Mouse (Mus musculus) layer of hippocampus, postnatal 25 days (tissue): Measurements from ENCODE around the gene Zfp626. TPM values are rescaled to one million over a fixed set of nuclear protein-coding genes. Genes with fewer than 3 reads are reported as not detected.
"Not testable (repeated sequence)": the region's sequence is repeated elsewhere in the genome, so short reads cannot be mapped to it uniquely, and the experiment has no call there.

Source experiments
- DNase-seq, 2 experiments: peaks; one replicate each; pipeline ENCODE4 v3.0.0; 2022; ENCODE audit warnings: mixed read lengths in 2 of 2, low spot score in 1 of 2; ENCODE audit errors: extremely low spot score in 1 of 2
- total RNA-seq, 2 experiments: library from RNA; stranded (reverse); gene quantifications; 2 replicates each; pipeline ENCODE4 v1.2.3; 2021

The Zfp626 gene
- total RNA-seq, result 1 to 10 TPM; 8.9 to 9.0 TPM

DNA sequence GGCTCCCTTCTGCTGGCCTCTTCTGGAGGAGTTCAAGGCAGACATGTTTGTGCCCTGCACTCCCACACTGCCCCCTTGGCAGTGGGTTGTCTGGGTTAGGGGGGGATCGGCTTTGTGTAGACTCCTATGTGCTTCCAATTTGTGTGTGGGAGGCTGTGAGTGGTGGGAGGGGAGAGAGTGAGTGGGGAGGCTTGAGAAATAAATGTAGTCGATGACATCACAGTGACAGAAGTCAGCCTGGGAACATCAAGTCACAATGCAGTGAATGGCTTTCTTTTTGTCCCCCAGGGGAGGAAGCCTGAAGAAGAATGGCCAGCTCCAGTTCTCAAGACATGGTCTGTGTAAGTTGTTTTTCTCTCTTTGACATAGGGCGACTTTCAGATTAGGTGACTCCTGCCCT, at the start of gene Zfp626:
TSS of gene Zfp626 (plus strand) at position 301 of the 400 bp plus-strand sequence.
- not testable (repeated sequence) for DNase-seq

- DNase-seq, result no peak
These were observed 41.7 kb upstream of the Zfp626 start for GRCm38 (mm10) chr7:27765176-27765886.

GRCm38 (mm10) chr7:27789306-27789705, 17.7 kb upstream of the Zfp626 start:
- no peak for DNase-seq

DNA sequence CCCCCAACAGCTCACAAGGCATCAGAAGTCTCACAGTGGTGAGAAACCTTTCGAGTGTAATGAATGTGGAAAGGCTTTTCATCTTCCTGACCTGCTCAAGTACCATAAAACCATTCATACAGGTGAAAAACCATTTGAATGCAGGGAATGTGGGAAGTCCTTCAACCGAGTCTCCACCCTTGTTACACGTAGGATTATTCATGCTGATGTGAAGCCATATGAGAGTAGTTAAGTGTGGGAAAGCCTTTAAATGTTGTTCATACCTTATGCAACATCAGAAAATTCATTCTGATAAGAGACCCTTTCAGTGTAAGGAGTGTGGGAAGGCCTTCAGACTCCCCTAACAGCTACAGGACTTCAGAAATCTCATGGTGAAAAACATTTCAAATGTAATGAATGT, 13.1 kb upstream of the Zfp626 start:
- DNase-seq, result not testable (repeated sequence)

DNA sequence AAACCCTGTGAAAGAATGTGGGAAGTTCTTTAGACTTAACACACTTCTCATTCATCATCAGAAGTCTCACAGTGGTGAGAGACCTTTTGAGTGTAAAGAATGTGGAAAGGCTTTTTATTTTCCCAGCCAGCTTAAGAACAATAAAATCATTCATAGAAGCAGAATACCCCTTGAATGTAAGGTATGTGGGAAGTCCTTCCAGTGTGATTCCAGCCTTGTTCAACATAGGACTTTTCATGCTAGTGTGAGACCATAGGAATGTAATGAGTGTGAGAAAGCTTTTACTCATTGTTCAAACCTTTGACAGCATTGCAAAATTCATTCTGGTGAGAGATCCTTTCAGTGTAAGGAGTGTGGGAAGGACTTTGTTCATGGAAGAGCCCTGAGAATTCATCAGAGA, 12.4 kb upstream of the Zfp626 start:
- no peak for DNase-seq

DNA sequence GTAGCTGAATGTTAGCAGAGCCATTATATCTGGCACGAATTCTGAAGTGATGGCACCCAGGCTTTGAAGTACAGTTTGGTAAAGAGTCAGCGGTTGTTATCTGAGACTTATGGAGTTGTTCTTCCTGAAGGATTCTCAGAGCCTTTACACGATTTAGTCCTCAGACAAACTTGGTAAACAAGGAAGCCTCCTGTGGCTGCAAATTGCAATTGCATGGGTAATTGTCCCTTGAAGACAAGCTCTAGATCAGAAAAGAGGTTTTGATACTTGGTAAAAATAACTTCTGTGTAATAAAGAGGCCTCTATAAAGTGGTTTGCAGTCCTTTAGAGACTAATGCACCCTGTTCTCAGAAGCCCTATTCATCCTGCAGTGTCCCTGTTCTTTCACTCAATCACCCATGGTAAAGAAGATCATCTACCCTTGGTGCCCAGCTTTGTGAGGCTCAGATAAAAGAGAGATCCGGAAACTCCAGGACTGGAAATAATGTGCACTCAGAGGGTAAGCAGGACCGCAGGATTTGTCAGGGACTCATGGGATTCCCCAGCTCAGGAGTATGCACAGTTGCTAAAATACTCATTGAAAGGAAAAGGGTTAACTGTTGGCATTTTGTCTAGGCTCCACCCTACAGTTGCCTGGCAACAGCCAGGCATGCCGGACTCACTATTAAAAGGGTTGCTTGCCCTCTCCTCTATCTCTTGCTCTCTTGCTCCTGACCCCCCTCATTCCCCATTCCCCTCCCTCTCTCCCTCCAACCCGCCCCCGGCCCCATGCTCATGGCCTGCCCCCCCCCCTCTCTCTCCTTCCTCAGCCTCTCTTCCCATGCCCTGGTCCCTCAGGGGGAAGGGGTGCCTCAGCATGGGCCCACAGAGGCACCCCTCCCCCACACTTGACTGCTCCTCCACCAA, 8.8 kb upstream of the Zfp626 start:
- no peak for DNase-seq

DNA sequence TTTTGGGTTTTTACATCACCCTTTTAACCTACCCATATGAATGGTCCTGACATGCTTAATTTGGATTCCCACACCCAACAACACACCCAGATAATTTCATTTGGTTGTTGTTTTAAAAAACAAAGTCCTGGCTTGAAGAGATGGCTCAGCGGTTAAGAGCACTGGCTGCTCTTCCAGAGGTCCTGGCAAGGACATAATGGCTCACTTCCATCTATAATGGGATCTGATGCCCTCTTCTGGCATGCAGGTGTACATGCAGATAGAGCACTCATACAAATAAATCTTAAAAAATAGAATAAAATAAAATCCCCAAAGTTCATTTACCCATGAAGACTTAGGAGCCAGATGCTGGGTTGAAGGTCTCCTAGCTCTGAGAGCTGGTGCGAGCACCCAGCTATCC, 5.9 kb upstream of the Zfp626 start:
- no peak for DNase-seq

GRCm38 (mm10) chr7:27802986-27803385, 4.0 kb upstream of the Zfp626 start:
- DNase-seq, result no peak

GRCm38 (mm10) chr7:27804297-27805030, 2.5 kb upstream of the Zfp626 start:
- peak; percentile 57 to 75 for DNase-seq

DNA sequence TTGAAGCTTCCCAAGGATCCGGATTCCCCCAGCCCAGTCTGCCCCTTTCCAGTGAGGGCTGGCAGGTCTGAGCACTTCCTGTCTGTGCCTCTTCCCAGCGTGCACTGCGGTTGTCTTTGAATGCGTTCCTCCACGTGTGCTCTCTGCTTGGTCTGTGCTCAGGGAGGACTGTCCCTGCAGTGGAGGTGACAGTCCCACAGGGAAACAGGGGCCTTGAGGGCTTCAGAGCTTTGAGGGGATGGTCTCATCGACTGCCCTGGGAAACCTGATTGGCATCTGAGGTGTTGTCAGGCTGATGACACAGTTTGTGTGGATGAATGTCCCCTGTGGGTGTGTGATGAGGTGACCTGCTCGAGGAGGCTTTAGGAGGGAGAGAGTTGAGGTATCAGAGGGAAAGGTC, 309 bp downstream of the Zfp626 start:
- not testable (repeated sequence) for DNase-seq

- no peak for DNase-seq
These were observed 11.6 kb downstream of the Zfp626 start for GRCm38 (mm10) chr7:27818526-27819110.

DNA sequence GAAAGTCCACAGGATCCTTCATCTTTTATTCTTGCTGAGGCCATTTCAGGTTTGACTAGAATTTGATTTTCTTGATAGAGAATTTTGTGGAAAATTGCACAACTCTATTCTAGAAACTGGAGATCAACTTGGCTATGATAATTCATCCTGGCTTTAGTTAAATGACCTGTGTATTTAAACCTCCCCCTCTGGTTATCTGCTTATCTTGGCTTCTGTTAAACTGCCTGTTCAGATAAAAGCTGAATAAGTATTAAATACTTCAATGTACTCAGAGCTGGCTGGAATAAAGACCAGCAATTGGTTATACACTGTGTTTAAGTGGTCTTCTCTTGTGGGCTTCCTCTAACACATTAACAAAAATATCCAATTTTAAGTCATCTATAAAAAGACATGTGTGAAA, 15.6 kb downstream of the Zfp626 start:
- DNase-seq, result no peak

- DNase-seq, result no peak
These were observed 27.1 kb downstream of the Zfp626 start for GRCm38 (mm10) chr7:27834131-27834530.

DNA sequence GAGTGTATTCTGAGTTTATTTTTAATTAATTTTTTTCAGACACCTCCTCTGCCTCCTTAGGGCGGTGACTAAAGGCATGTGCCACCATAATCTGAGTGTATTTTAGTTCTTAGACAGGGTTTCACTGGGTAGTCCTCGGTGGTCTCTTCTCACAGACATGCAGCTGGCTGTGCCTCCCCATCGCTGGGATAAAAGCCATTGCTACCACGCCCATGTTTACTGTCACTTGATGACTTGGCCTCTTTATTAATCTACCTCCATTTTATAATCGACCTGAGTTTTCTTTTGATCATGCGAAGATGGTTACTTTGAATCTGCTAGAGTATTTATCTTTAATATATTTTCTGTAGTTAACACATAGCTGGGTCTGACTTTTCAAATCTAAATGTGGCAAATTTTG, 30.9 kb downstream of the Zfp626 start:
- DNase-seq, result no peak

DNA sequence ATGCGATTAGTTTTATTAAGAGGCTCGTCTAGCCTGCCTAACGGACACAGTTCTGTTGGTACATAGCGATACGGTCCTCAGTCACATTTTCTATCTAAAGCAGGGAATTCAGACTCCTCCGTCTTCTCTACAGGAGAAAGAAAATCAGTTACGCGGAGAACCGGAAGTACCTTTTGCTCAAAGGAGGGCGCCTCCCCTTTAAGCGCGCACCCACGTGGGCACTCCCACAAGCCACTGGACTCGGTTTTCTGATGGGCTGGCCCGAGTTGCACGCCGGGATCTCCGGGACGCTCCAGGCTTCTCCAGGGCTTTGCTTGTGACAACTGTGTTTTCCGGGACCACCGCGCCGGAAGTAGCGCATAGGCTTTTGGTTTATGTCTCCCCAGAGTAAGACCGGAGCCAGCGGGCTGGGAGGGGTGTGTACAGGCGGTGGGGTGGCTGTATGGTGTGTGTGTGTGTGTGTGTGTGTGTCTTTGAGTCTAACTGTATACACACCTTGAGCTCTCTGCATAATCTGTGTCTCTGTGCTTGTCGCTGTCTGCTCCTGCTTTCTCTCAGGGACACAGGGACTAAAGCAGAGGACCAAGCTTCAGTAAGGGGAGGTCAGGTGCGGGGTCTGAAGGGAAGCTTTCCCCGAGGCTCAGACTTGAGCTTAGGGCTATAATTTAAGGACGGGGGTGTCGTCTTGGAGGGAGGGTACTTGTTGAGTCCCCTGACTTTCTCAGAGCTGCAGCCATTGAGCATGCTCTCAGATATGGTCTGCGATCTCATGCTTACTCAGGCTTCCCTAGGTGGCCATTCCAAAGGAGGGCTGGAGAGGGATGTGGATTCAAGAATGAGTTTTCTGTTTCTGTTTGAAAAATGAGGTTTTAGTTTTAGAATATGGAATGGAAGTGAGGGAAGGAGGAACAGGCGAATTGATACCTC, 31.6 kb downstream of the Zfp626 start, which contains the start of gene Zfp59:
TSS of gene Zfp59 (plus strand) at position 285 of the 927 bp plus-strand sequence.
- DNase-seq, result peak; percentile 67

DNA sequence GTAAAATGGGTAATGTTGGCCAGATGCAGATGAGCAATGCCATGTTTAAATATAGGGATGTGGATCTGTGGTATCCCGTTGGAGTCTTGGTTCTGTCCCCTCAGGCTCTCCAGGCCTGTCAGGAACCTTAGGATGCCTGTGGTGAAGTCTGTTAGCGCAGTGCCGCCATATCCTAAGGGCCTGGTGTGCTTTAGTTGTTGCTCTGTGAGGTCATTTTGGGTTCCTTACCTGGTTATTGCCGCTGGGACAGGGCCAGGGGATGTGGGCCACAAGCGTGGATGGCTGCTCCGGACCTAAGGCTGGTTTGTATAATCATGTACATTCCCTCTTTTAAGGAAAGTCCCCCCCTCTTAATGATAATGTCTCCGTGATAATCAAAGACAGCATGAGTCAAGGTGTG, 32.6 kb downstream of the Zfp626 start:
- no peak for DNase-seq

GRCm38 (mm10) chr7:27840104-27840503, 33.1 kb downstream of the Zfp626 start:
- DNase-seq, result no peak

DNA sequence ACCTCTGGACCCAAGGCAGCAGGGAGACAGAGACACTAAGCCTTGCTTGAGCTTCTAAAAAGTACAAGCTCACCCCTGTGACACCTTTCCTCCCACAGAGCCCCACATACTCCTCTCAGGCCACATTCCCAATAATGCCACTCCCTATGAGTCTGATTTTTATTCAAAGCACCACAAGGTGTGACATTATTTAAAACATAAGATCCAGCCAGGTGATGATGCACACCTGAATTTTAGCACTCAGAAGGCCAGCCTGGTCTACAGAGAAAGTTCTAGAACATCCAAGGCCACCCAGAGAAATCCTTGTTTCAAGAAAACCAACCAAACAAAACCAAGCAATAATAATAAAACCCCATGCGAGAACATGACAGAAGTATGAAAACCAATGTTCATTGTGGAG, 50.2 kb downstream of the Zfp626 start, which contains the start of gene Zfp607a:
TSS of gene Zfp607a (plus strand) at position 301 of the 400 bp plus-strand sequence.
- no peak for DNase-seq
